Mouse (Mus musculus) G1E (cell line): ENCODE data around the gene Mdm2.

Experiments
- CTCF ChIP-seq: IDR thresholded peaks from 2 replicates; pipeline ENCODE4 v1.5.1; 2012; ENCODE audit warnings: low read depth, low read length, inconsistent platforms, mixed read lengths
- TAL1 ChIP-seq: conservative IDR thresholded peaks from 2 replicates; pipeline ENCODE4 v1.6.1; 2012; ENCODE audit warnings: low read depth, low read length, inconsistent platforms, mixed read lengths

GRCm38 (mm10) chr10:117708376-117708775 lies 2.2 kb downstream of the Mdm2 start:
- TF ChIP-seq CTCF (no peak), TAL1 (no peak)
